Mouse (Mus musculus): Measurements from ENCODE around the gene Cbfb. TPM values are rescaled to one million over a fixed set of nuclear protein-coding genes. Genes with fewer than 3 reads are reported as not detected.

The Cbfb gene
- polyA plus RNA-seq (2014; fragmentation: Nextera tagmentation; extraction: Ambion mirVana) = 52.5 and 62.8 TPM in 2 replicates

GRCm38 (mm10) chr8:105170381-105171115, at the start of gene Cbfb:
TSS of gene Cbfb (plus strand) at chr8:105170674.
- H3K27ac ChIP-seq (ENCODE audit: low read depth) = peak within 1 kb of the TSS; percentile 99
- ATAC-seq (replicated peaks; ENCODE audit: low FRiP score, low TSS enrichment, low read depth) (peak; percentile 96), DNase-seq (ENCODE audit: low spot score) (peak; percentile 93)
- peak within 1 kb of the TSS; percentile 85 for H3K4me3 ChIP-seq (ENCODE audit: low read depth, low read length)
- H3K4me1 ChIP-seq (replicated peaks; ENCODE audit: control insufficient read depth, insufficient read depth, low read length) = peaks cover 9% of the 10 kb centered on the region
- under 1% methylated on average over 71 of the region's 86 CpGs for WGBS
- no peaks in the 10 kb centered on the region for H3K27me3 ChIP-seq (replicated peaks; ENCODE audit: control insufficient read depth, insufficient read depth, low read length)
- peaks cover 3% of the 10 kb centered on the region; the same call in 1 of the 2 replicates for H3K36me3 ChIP-seq (ENCODE audit: control insufficient read depth, insufficient read depth, low read length)
- H3K9me3 ChIP-seq (ENCODE audit: control insufficient read depth, low read length) = no peaks in the 10 kb centered on the region
- peak within 1 kb of the TSS; percentile 98 for H3K9ac ChIP-seq (ENCODE audit: low read length)
- peak within 1 kb of the TSS; percentile 76 for H3K4me2 ChIP-seq (ENCODE audit: low read length)

GRCm38 (mm10) chr8:105129864-105130263, 40.6 kb upstream of the Cbfb start:
- H3K9me3 ChIP-seq (ENCODE audit: control insufficient read depth, low read length) = no peaks in the 10 kb centered on the region
- no peak overlapping the region for H3K4me2 ChIP-seq (ENCODE audit: low read length)
- 79% methylated on average over 9 of the region's 9 CpGs for WGBS
- no peaks in the 10 kb centered on the region for H3K36me3 ChIP-seq (ENCODE audit: control insufficient read depth, insufficient read depth, low read length)
- DNase-seq (ENCODE audit: low spot score) (no peak), ATAC-seq (replicated peaks; ENCODE audit: low FRiP score, low TSS enrichment, low read depth) (no peak)
- H3K27me3 ChIP-seq (replicated peaks; ENCODE audit: control insufficient read depth, insufficient read depth, low read length) = no peaks in the 10 kb centered on the region
- H3K4me3 ChIP-seq (ENCODE audit: low read depth, low read length) = no peak overlapping the region
- no peak overlapping the region for H3K9ac ChIP-seq (ENCODE audit: low read length)
- no peak overlapping the region for H3K27ac ChIP-seq (ENCODE audit: low read depth)
- no peaks in the 10 kb centered on the region for H3K4me1 ChIP-seq (replicated peaks; ENCODE audit: control insufficient read depth, insufficient read depth, low read length)

- 88% methylated on average over 5 of the region's 5 CpGs for WGBS
These were observed 39.0 kb upstream of the Cbfb start, which contains the start of gene Ces4a for GRCm38 (mm10) chr8:105131509-105131908. TSS of gene Ces4a (plus strand) at chr8:105131800.

GRCm38 (mm10) chr8:105138423-105138822, 32.1 kb upstream of the Cbfb start:
- no peaks in the 10 kb centered on the region for H3K4me1 ChIP-seq (replicated peaks; ENCODE audit: control insufficient read depth, insufficient read depth, low read length)
- no peak overlapping the region for H3K4me3 ChIP-seq (ENCODE audit: low read depth, low read length)
- no peak overlapping the region for H3K27ac ChIP-seq (ENCODE audit: low read depth)
- DNase-seq (ENCODE audit: low spot score) (peak; percentile 78), ATAC-seq (replicated peaks; ENCODE audit: low FRiP score, low TSS enrichment, low read depth) (no peak)
- 22% methylated on average over 4 of the region's 4 CpGs for WGBS
- no peak overlapping the region for H3K4me2 ChIP-seq (ENCODE audit: low read length)
- no peak overlapping the region for H3K9ac ChIP-seq (ENCODE audit: low read length)
- no peaks in the 10 kb centered on the region for H3K9me3 ChIP-seq (ENCODE audit: control insufficient read depth, low read length)
- H3K27me3 ChIP-seq (replicated peaks; ENCODE audit: control insufficient read depth, insufficient read depth, low read length) = no peaks in the 10 kb centered on the region
- H3K36me3 ChIP-seq (ENCODE audit: control insufficient read depth, insufficient read depth, low read length) = no peaks in the 10 kb centered on the region

More at GRCm38 (mm10) chr8:105131509-105131908, 39.0 kb upstream of the Cbfb start, which contains the start of gene Ces4a:
- no peaks in the 10 kb centered on the region for H3K36me3 ChIP-seq (ENCODE audit: control insufficient read depth, insufficient read depth, low read length)
- ATAC-seq (replicated peaks; ENCODE audit: low FRiP score, low TSS enrichment, low read depth) = no peak
- no peak within 1 kb of the TSS for H3K4me2 ChIP-seq (ENCODE audit: low read length)
- H3K27ac ChIP-seq (ENCODE audit: low read depth) = no peak within 1 kb of the TSS
- no peaks in the 10 kb centered on the region for H3K4me1 ChIP-seq (replicated peaks; ENCODE audit: control insufficient read depth, insufficient read depth, low read length)
- DNase-seq (ENCODE audit: low spot score) = no peak
- no peak within 1 kb of the TSS for H3K9ac ChIP-seq (ENCODE audit: low read length)
- H3K27me3 ChIP-seq (replicated peaks; ENCODE audit: control insufficient read depth, insufficient read depth, low read length) = no peaks in the 10 kb centered on the region
- no peaks in the 10 kb centered on the region for H3K9me3 ChIP-seq (ENCODE audit: control insufficient read depth, low read length)
- H3K4me3 ChIP-seq (ENCODE audit: low read depth, low read length) = no peak within 1 kb of the TSS

- WGBS = 42% methylated on average over 19 of the region's 19 CpGs
- ATAC-seq (replicated peaks; ENCODE audit: low FRiP score, low TSS enrichment, low read depth) = no peak
- H3K4me2 ChIP-seq (ENCODE audit: low read length) = peak overlapping the region; percentile 22; the same call in 1 of the 2 replicates
These were observed 28.1 kb upstream of the Cbfb start for GRCm38 (mm10) chr8:105142395-105142794.

GRCm38 (mm10) chr8:105151654-105152053, 18.8 kb upstream of the Cbfb start:
- WGBS = 67% methylated on average over 4 of the region's 4 CpGs
- no peak for ATAC-seq (replicated peaks; ENCODE audit: low FRiP score, low TSS enrichment, low read depth)
- H3K9ac ChIP-seq (ENCODE audit: low read length) = no peak overlapping the region
- no peak overlapping the region for H3K4me2 ChIP-seq (ENCODE audit: low read length)
- DNase-seq (ENCODE audit: low spot score) = no peak
- H3K4me3 ChIP-seq (ENCODE audit: low read depth, low read length) = no peak overlapping the region
- H3K36me3 ChIP-seq (ENCODE audit: control insufficient read depth, insufficient read depth, low read length) = no peaks in the 10 kb centered on the region
- no peaks in the 10 kb centered on the region for H3K9me3 ChIP-seq (ENCODE audit: control insufficient read depth, low read length)
- H3K27ac ChIP-seq (ENCODE audit: low read depth) = no peak overlapping the region
- peaks cover 9% of the 10 kb centered on the region; the same call in 1 of the 2 replicates for H3K4me1 ChIP-seq (replicated peaks; ENCODE audit: control insufficient read depth, insufficient read depth, low read length)
- H3K27me3 ChIP-seq (replicated peaks; ENCODE audit: control insufficient read depth, insufficient read depth, low read length) = no peaks in the 10 kb centered on the region

More at GRCm38 (mm10) chr8:105142395-105142794, 28.1 kb upstream of the Cbfb start:
- Histone ChIP-seq H3K9ac (ENCODE audit: low read length) (no peak overlapping the region), H3K27me3 (replicated peaks; ENCODE audit: control insufficient read depth, insufficient read depth, low read length) (no peaks in the 10 kb centered on the region), H3K9me3 (ENCODE audit: control insufficient read depth, low read length) (no peaks in the 10 kb centered on the region), H3K4me3 (ENCODE audit: low read depth, low read length) (no peak overlapping the region), H3K36me3 (ENCODE audit: control insufficient read depth, insufficient read depth, low read length) (no peaks in the 10 kb centered on the region), H3K4me1 (replicated peaks; ENCODE audit: control insufficient read depth, insufficient read depth, low read length) (no peaks in the 10 kb centered on the region), H3K27ac (ENCODE audit: low read depth) (no peak overlapping the region)
- DNase-seq (ENCODE audit: low spot score) = no peak

- 0 out of 2 replicates have a peak overlapping the region, but pooled peaks have one; percentile 22 for H3K9ac ChIP-seq (ENCODE audit: low read length)
- DNase-seq (ENCODE audit: low spot score) = peak; percentile 74
- H3K36me3 ChIP-seq (ENCODE audit: control insufficient read depth, insufficient read depth, low read length) = no peaks in the 10 kb centered on the region
- no peak overlapping the region for H3K27ac ChIP-seq (ENCODE audit: low read depth)
- peaks cover 9% of the 10 kb centered on the region; the same call in 1 of the 2 replicates for H3K4me1 ChIP-seq (replicated peaks; ENCODE audit: control insufficient read depth, insufficient read depth, low read length)
- peak overlapping the region; percentile 27 for H3K4me3 ChIP-seq (ENCODE audit: low read depth, low read length)
- no peaks in the 10 kb centered on the region for H3K9me3 ChIP-seq (ENCODE audit: control insufficient read depth, low read length)
- ATAC-seq (replicated peaks; ENCODE audit: low FRiP score, low TSS enrichment, low read depth) = peak; percentile 72
- 3% methylated on average over 27 of the region's 27 CpGs for WGBS
- no peaks in the 10 kb centered on the region for H3K27me3 ChIP-seq (replicated peaks; ENCODE audit: control insufficient read depth, insufficient read depth, low read length)
- peak overlapping the region; percentile 56 for H3K4me2 ChIP-seq (ENCODE audit: low read length)
These were observed 17.7 kb upstream of the Cbfb start for GRCm38 (mm10) chr8:105152623-105153398.

- H3K4me3 ChIP-seq (ENCODE audit: low read depth, low read length) = no peak overlapping the region
- no peaks in the 10 kb centered on the region for H3K36me3 ChIP-seq (ENCODE audit: control insufficient read depth, insufficient read depth, low read length)
- ATAC-seq (replicated peaks; ENCODE audit: low FRiP score, low TSS enrichment, low read depth) = no peak
- no peak overlapping the region for H3K27ac ChIP-seq (ENCODE audit: low read depth)
- 88% methylated on average over 5 of the region's 5 CpGs for WGBS
- no peaks in the 10 kb centered on the region for H3K9me3 ChIP-seq (ENCODE audit: control insufficient read depth, low read length)
- no peak overlapping the region for H3K4me2 ChIP-seq (ENCODE audit: low read length)
- no peak overlapping the region for H3K9ac ChIP-seq (ENCODE audit: low read length)
- no peaks in the 10 kb centered on the region for H3K27me3 ChIP-seq (replicated peaks; ENCODE audit: control insufficient read depth, insufficient read depth, low read length)
- peaks cover 9% of the 10 kb centered on the region; the same call in 1 of the 2 replicates for H3K4me1 ChIP-seq (replicated peaks; ENCODE audit: control insufficient read depth, insufficient read depth, low read length)
- DNase-seq (ENCODE audit: low spot score) = no peak
These were observed 16.2 kb upstream of the Cbfb start for GRCm38 (mm10) chr8:105154316-105154715.

All from intestine, embryonic 14.5 days (tissue).